Mouse (Mus musculus): ENCODE measurements around the gene Ablim1. TPM values are rescaled to one million over a fixed set of nuclear protein-coding genes. Genes with fewer than 3 reads are reported as not detected.

Ablim1 gene
- polyA plus RNA-seq, 1 experiment = 216 TPM

DNA sequence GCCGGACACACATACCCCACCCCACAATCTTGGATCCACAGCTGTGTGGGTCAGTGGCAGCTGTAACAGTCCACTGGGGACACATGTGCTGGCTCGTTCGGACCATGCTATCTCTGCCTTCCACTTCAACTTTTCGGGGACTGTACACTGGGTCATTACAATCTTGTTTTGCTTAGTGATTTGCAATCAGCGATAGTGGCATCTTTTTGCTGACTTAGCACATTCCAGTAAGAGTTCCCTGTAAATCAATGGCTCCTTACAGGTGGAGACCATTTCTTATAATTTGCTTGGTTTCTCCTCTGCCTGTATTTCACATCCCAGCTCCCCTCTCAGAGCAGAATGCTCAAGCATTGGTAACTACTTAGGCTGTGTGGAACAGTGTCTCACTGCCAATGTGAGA, 140.7 kb downstream of the Ablim1 start:
- no peaks in the 10 kb centered on the region for H3K36me3 ChIP-seq (ENCODE audit: control insufficient read depth, insufficient read depth, low read length)
- TF ChIP-seq POLR2A (IDR thresholded peaks at IDR 0.05; ENCODE audit: control insufficient read depth, extremely low read depth, insufficient read depth, low read length, poor library complexity) = no peak
- no peak for TF ChIP-seq CTCF (IDR thresholded peaks at IDR 0.05; ENCODE audit: borderline replicate concordance, control insufficient read depth, extremely low read depth, insufficient read depth, low read length, poor library complexity)
- H3K27me3 ChIP-seq (ENCODE audit: control insufficient read depth, insufficient read depth, low read length) = no peaks in the 10 kb centered on the region
- no peak overlapping the region for H3K27ac ChIP-seq (ENCODE audit: control insufficient read depth, insufficient read depth, low read length)
- H3K4me1 ChIP-seq (replicated peaks; ENCODE audit: control insufficient read depth, insufficient read depth, low read length) = no peaks in the 10 kb centered on the region
- WGBS = 88% methylated on average over 5 of the region's 5 CpGs
- H3K4me3 ChIP-seq (ENCODE audit: control insufficient read depth, insufficient read depth, low read length) = no peak overlapping the region
- no peak for DNase-seq

DNA sequence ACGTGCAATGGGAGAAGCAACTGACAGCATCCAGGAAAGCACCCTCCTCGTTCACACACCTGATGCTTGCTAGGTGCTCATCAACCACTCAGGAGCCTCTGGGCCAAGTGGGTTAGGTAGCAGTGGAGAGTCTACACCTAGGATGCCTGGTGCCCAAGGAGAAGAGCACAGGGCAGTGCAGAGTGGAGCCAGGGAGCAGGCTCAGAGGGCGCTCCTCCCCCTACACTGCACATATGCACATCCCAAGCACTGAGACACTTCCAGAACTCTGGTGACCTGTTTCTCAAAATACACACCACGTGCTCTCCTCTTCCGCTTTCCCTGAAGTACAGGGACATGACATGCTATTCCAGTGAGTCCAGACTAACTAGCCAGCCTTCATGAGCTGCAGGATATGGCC, 142.4 kb downstream of the Ablim1 start:
- TF ChIP-seq CTCF (IDR thresholded peaks at IDR 0.05; ENCODE audit: borderline replicate concordance, control insufficient read depth, extremely low read depth, insufficient read depth, low read length, poor library complexity) (no peak), POLR2A (IDR thresholded peaks at IDR 0.05; ENCODE audit: control insufficient read depth, extremely low read depth, insufficient read depth, low read length, poor library complexity) (no peak)
- Histone ChIP-seq H3K27me3 (ENCODE audit: control insufficient read depth, insufficient read depth, low read length) (no peaks in the 10 kb centered on the region), H3K4me1 (replicated peaks; ENCODE audit: control insufficient read depth, insufficient read depth, low read length) (no peaks in the 10 kb centered on the region), H3K36me3 (ENCODE audit: control insufficient read depth, insufficient read depth, low read length) (no peaks in the 10 kb centered on the region), H3K4me3 (ENCODE audit: control insufficient read depth, insufficient read depth, low read length) (no peak overlapping the region), H3K27ac (ENCODE audit: control insufficient read depth, insufficient read depth, low read length) (no peak overlapping the region)
- DNase-seq = no peak
- WGBS = 96% methylated on average over 5 of the region's 5 CpGs

- H3K27me3 ChIP-seq (ENCODE audit: control insufficient read depth, insufficient read depth, low read length) = no peaks in the 10 kb centered on the region
- H3K4me1 ChIP-seq (replicated peaks; ENCODE audit: control insufficient read depth, insufficient read depth, low read length) = no peaks in the 10 kb centered on the region
- H3K36me3 ChIP-seq (ENCODE audit: control insufficient read depth, insufficient read depth, low read length) = no peaks in the 10 kb centered on the region
- H3K4me3 ChIP-seq (ENCODE audit: control insufficient read depth, insufficient read depth, low read length) = no peak overlapping the region
- DNase-seq = no peak
- WGBS = 94% methylated on average over 5 of the region's 5 CpGs
- no peak overlapping the region for H3K27ac ChIP-seq (ENCODE audit: control insufficient read depth, insufficient read depth, low read length)
- no peak for TF ChIP-seq POLR2A (IDR thresholded peaks at IDR 0.05; ENCODE audit: control insufficient read depth, extremely low read depth, insufficient read depth, low read length, poor library complexity)
- TF ChIP-seq CTCF (IDR thresholded peaks at IDR 0.05; ENCODE audit: borderline replicate concordance, control insufficient read depth, extremely low read depth, insufficient read depth, low read length, poor library complexity) = no peak
Measured at GRCm38 (mm10) chr19:57170880-57171279, 143.8 kb downstream of the Ablim1 start.

GRCm38 (mm10) chr19:57169485-57169884, 145.2 kb downstream of the Ablim1 start:
- Histone ChIP-seq H3K27me3 (ENCODE audit: control insufficient read depth, insufficient read depth, low read length) (no peaks in the 10 kb centered on the region), H3K36me3 (ENCODE audit: control insufficient read depth, insufficient read depth, low read length) (no peaks in the 10 kb centered on the region), H3K4me1 (replicated peaks; ENCODE audit: control insufficient read depth, insufficient read depth, low read length) (no peaks in the 10 kb centered on the region), H3K4me3 (ENCODE audit: control insufficient read depth, insufficient read depth, low read length) (no peak overlapping the region), H3K27ac (ENCODE audit: control insufficient read depth, insufficient read depth, low read length) (no peak overlapping the region)
- DNase-seq = no peak
- 91% methylated on average over 2 of the region's 2 CpGs for WGBS
- TF ChIP-seq CTCF (IDR thresholded peaks at IDR 0.05; ENCODE audit: borderline replicate concordance, control insufficient read depth, extremely low read depth, insufficient read depth, low read length, poor library complexity) (no peak), POLR2A (IDR thresholded peaks at IDR 0.05; ENCODE audit: control insufficient read depth, extremely low read depth, insufficient read depth, low read length, poor library complexity) (no peak)

GRCm38 (mm10) chr19:57167721-57168120, 147.0 kb downstream of the Ablim1 start:
- DNase-seq = no peak
- 84% methylated on average over 5 of the region's 5 CpGs for WGBS
- H3K36me3 ChIP-seq (ENCODE audit: control insufficient read depth, insufficient read depth, low read length) = no peaks in the 10 kb centered on the region
- no peak overlapping the region for H3K27ac ChIP-seq (ENCODE audit: control insufficient read depth, insufficient read depth, low read length)
- 0 out of 2 replicates have a peak, but pooled peaks cover 3% of the 10 kb centered on the region for H3K4me1 ChIP-seq (replicated peaks; ENCODE audit: control insufficient read depth, insufficient read depth, low read length)
- TF ChIP-seq POLR2A (IDR thresholded peaks at IDR 0.05; ENCODE audit: control insufficient read depth, extremely low read depth, insufficient read depth, low read length, poor library complexity) = no peak
- no peak for TF ChIP-seq CTCF (IDR thresholded peaks at IDR 0.05; ENCODE audit: borderline replicate concordance, control insufficient read depth, extremely low read depth, insufficient read depth, low read length, poor library complexity)
- no peaks in the 10 kb centered on the region for H3K27me3 ChIP-seq (ENCODE audit: control insufficient read depth, insufficient read depth, low read length)
- no peak overlapping the region for H3K4me3 ChIP-seq (ENCODE audit: control insufficient read depth, insufficient read depth, low read length)

DNA sequence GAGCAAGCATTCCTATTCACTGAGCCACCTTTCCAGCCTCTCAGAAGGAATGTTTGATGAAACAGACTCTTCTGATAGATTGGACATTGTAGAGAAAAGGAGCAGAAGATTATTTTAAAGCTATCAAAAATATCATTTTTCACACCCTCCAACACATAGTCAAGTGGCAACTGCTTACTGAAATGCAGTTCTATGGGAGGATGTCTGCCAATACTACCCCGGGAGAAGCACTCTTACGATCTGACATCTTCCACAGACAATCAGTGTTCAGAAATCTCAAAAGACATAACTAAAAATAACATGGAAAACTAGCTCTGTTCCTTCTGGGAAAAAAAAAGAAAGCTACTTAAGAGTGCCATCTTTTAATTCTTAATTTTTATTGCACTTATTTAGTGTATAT, 149.8 kb downstream of the Ablim1 start:
- no peak for DNase-seq
- Histone ChIP-seq H3K27me3 (ENCODE audit: control insufficient read depth, insufficient read depth, low read length) (no peaks in the 10 kb centered on the region), H3K4me3 (ENCODE audit: control insufficient read depth, insufficient read depth, low read length) (no peak overlapping the region), H3K27ac (ENCODE audit: control insufficient read depth, insufficient read depth, low read length) (no peak overlapping the region), H3K4me1 (replicated peaks; ENCODE audit: control insufficient read depth, insufficient read depth, low read length) (0 out of 2 replicates have a peak, but pooled peaks cover 6% of the 10 kb centered on the region), H3K36me3 (ENCODE audit: control insufficient read depth, insufficient read depth, low read length) (no peaks in the 10 kb centered on the region)
- WGBS = 92% methylated on average over 2 of the region's 2 CpGs
- TF ChIP-seq POLR2A (IDR thresholded peaks at IDR 0.05; ENCODE audit: control insufficient read depth, extremely low read depth, insufficient read depth, low read length, poor library complexity) (no peak), CTCF (IDR thresholded peaks at IDR 0.05; ENCODE audit: borderline replicate concordance, control insufficient read depth, extremely low read depth, insufficient read depth, low read length, poor library complexity) (no peak)

DNA sequence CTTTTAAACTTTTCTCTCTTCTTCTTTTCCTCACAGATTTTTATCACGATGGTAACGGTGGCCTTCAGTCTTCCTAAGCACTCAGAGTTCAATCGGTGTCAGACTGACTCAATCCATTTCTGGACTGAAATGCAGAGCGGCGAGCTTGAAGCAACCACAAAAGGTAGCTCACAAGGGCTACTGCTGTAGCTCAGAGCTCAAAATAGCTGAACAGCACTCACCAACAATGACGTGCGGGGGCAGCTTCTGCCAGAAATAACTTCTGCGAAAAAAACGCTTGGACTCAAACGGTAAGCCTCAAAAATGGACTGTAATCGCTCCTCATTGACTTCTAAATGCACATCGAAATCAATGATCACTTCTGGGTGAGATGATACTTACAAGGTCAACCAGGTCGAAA, 151.4 kb downstream of the Ablim1 start:
- no peak for DNase-seq
- 64% methylated on average over 13 of the region's 13 CpGs for WGBS

More for the DNA sequence above, 151.4 kb downstream of the Ablim1 start:
- Histone ChIP-seq H3K27me3 (ENCODE audit: control insufficient read depth, insufficient read depth, low read length) (no peaks in the 10 kb centered on the region), H3K4me1 (replicated peaks; ENCODE audit: control insufficient read depth, insufficient read depth, low read length) (0 out of 2 replicates have a peak, but pooled peaks cover 6% of the 10 kb centered on the region), H3K27ac (ENCODE audit: control insufficient read depth, insufficient read depth, low read length) (no peak overlapping the region), H3K4me3 (ENCODE audit: control insufficient read depth, insufficient read depth, low read length) (no peak overlapping the region), H3K36me3 (ENCODE audit: control insufficient read depth, insufficient read depth, low read length) (no peaks in the 10 kb centered on the region)
- no peak for TF ChIP-seq CTCF (IDR thresholded peaks at IDR 0.05; ENCODE audit: borderline replicate concordance, control insufficient read depth, extremely low read depth, insufficient read depth, low read length, poor library complexity)

Measured in thymus, adult 2 months (tissue).